Mouse (Mus musculus): ENCODE measurements around the gene Cacnb4. TPM values are rescaled to one million over a fixed set of nuclear protein-coding genes. Genes with fewer than 3 reads are reported as not detected.

Cacnb4 gene
- polyA plus RNA-seq, 1 experiment from 2014 or later = 14.1 TPM

- no peaks in the 10 kb centered on the region for H3K36me3 ChIP-seq (ENCODE audit: control insufficient read depth, insufficient read depth)
- H3K27me3 ChIP-seq (replicated peaks; ENCODE audit: control insufficient read depth, insufficient read depth, low read length) = no peaks in the 10 kb centered on the region
- WGBS = 92% methylated on average over 3 of the region's 3 CpGs
- H3K27ac ChIP-seq (ENCODE audit: low read length) = no peak overlapping the region
- no peaks in the 10 kb centered on the region for H3K9me3 ChIP-seq (ENCODE audit: control insufficient read depth, low read length)
- H3K4me2 ChIP-seq (ENCODE audit: low read length) = no peak overlapping the region
- no peak overlapping the region for H3K4me3 ChIP-seq (replicated peaks; ENCODE audit: low read length)
- H3K4me1 ChIP-seq (replicated peaks; ENCODE audit: control insufficient read depth, insufficient read depth, low read length) = no peaks in the 10 kb centered on the region
- no peak for ATAC-seq
- no peak overlapping the region for H3K9ac ChIP-seq (replicated peaks; ENCODE audit: low read depth, low read length)
These were observed 139.0 kb downstream of the Cacnb4 start for GRCm38 (mm10) chr2:52537645-52538044.

- ATAC-seq = no peak
- H3K9me3 ChIP-seq (ENCODE audit: control insufficient read depth, low read length) = no peaks in the 10 kb centered on the region
- WGBS = 94% methylated on average over 9 of the region's 9 CpGs
These were observed 139.5 kb downstream of the Cacnb4 start for GRCm38 (mm10) chr2:52537155-52537554.

GRCm38 (mm10) chr2:52536511-52536910 is 140.1 kb downstream of the Cacnb4 start:
- Histone ChIP-seq H3K9ac (replicated peaks; ENCODE audit: low read depth, low read length) (no peak overlapping the region), H3K36me3 (ENCODE audit: control insufficient read depth, insufficient read depth) (no peaks in the 10 kb centered on the region), H3K27ac (ENCODE audit: low read length) (no peak overlapping the region), H3K9me3 (ENCODE audit: control insufficient read depth, low read length) (no peaks in the 10 kb centered on the region), H3K4me2 (ENCODE audit: low read length) (no peak overlapping the region), H3K27me3 (replicated peaks; ENCODE audit: control insufficient read depth, insufficient read depth, low read length) (no peaks in the 10 kb centered on the region), H3K4me1 (replicated peaks; ENCODE audit: control insufficient read depth, insufficient read depth, low read length) (no peaks in the 10 kb centered on the region), H3K4me3 (replicated peaks; ENCODE audit: low read length) (no peak overlapping the region)
- ATAC-seq = no peak
- WGBS = 87% methylated on average over 4 of the region's 4 CpGs

More at GRCm38 (mm10) chr2:52537155-52537554, 139.5 kb downstream of the Cacnb4 start:
- Histone ChIP-seq H3K36me3 (ENCODE audit: control insufficient read depth, insufficient read depth) (no peaks in the 10 kb centered on the region), H3K27me3 (replicated peaks; ENCODE audit: control insufficient read depth, insufficient read depth, low read length) (no peaks in the 10 kb centered on the region), H3K9ac (replicated peaks; ENCODE audit: low read depth, low read length) (no peak overlapping the region), H3K4me1 (replicated peaks; ENCODE audit: control insufficient read depth, insufficient read depth, low read length) (no peaks in the 10 kb centered on the region), H3K4me3 (replicated peaks; ENCODE audit: low read length) (no peak overlapping the region), H3K27ac (ENCODE audit: low read length) (no peak overlapping the region), H3K4me2 (ENCODE audit: low read length) (no peak overlapping the region)

GRCm38 (mm10) chr2:52533696-52534095 is 142.9 kb downstream of the Cacnb4 start:
- no peak overlapping the region for H3K4me3 ChIP-seq (replicated peaks; ENCODE audit: low read length)

GRCm38 (mm10) chr2:52530521-52530920 is 146.1 kb downstream of the Cacnb4 start:
- no peak overlapping the region for H3K4me3 ChIP-seq (replicated peaks; ENCODE audit: low read length)
- H3K9ac ChIP-seq (replicated peaks; ENCODE audit: low read depth, low read length) = no peak overlapping the region
- no peaks in the 10 kb centered on the region for H3K27me3 ChIP-seq (replicated peaks; ENCODE audit: control insufficient read depth, insufficient read depth, low read length)
- H3K27ac ChIP-seq (ENCODE audit: low read length) = no peak overlapping the region
- WGBS = 91% methylated on average over 2 of the region's 2 CpGs
- H3K9me3 ChIP-seq (ENCODE audit: control insufficient read depth, low read length) = no peaks in the 10 kb centered on the region
- H3K36me3 ChIP-seq (ENCODE audit: control insufficient read depth, insufficient read depth) = 0 out of 2 replicates have a peak, but pooled peaks cover 3% of the 10 kb centered on the region
- no peaks in the 10 kb centered on the region; the same call in 1 of the 2 replicates for H3K4me1 ChIP-seq (replicated peaks; ENCODE audit: control insufficient read depth, insufficient read depth, low read length)
- H3K4me2 ChIP-seq (ENCODE audit: low read length) = no peak overlapping the region
- ATAC-seq = no peak

More at GRCm38 (mm10) chr2:52533696-52534095, 142.9 kb downstream of the Cacnb4 start:
- H3K4me2 ChIP-seq (ENCODE audit: low read length) = no peak overlapping the region
- no peak overlapping the region for H3K9ac ChIP-seq (replicated peaks; ENCODE audit: low read depth, low read length)
- 80% methylated on average over 5 of the region's 5 CpGs for WGBS
- no peaks in the 10 kb centered on the region for H3K9me3 ChIP-seq (ENCODE audit: control insufficient read depth, low read length)
- H3K27ac ChIP-seq (ENCODE audit: low read length) = no peak overlapping the region
- no peaks in the 10 kb centered on the region for H3K27me3 ChIP-seq (replicated peaks; ENCODE audit: control insufficient read depth, insufficient read depth, low read length)
- no peak for ATAC-seq
- H3K4me1 ChIP-seq (replicated peaks; ENCODE audit: control insufficient read depth, insufficient read depth, low read length) = no peaks in the 10 kb centered on the region
- 0 out of 2 replicates have a peak, but pooled peaks cover 3% of the 10 kb centered on the region for H3K36me3 ChIP-seq (ENCODE audit: control insufficient read depth, insufficient read depth)

- Histone ChIP-seq H3K9me3 (ENCODE audit: control insufficient read depth, low read length) (no peaks in the 10 kb centered on the region), H3K36me3 (ENCODE audit: control insufficient read depth, insufficient read depth) (0 out of 2 replicates have a peak, but pooled peaks cover 3% of the 10 kb centered on the region), H3K4me1 (replicated peaks; ENCODE audit: control insufficient read depth, insufficient read depth, low read length) (no peaks in the 10 kb centered on the region; the same call in 1 of the 2 replicates), H3K27me3 (replicated peaks; ENCODE audit: control insufficient read depth, insufficient read depth, low read length) (no peaks in the 10 kb centered on the region), H3K4me2 (ENCODE audit: low read length) (no peak overlapping the region), H3K9ac (replicated peaks; ENCODE audit: low read depth, low read length) (no peak overlapping the region), H3K27ac (ENCODE audit: low read length) (no peak overlapping the region), H3K4me3 (replicated peaks; ENCODE audit: low read length) (no peak overlapping the region)
- ATAC-seq = no peak
- WGBS = 83% methylated on average over 7 of the region's 7 CpGs
These were observed 147.4 kb downstream of the Cacnb4 start for GRCm38 (mm10) chr2:52529245-52529644.

- no peak for ATAC-seq
- Histone ChIP-seq H3K9me3 (ENCODE audit: control insufficient read depth, low read length) (no peaks in the 10 kb centered on the region), H3K4me1 (replicated peaks; ENCODE audit: control insufficient read depth, insufficient read depth, low read length) (no peaks in the 10 kb centered on the region; the same call in 1 of the 2 replicates), H3K36me3 (ENCODE audit: control insufficient read depth, insufficient read depth) (0 out of 2 replicates have a peak, but pooled peaks cover 3% of the 10 kb centered on the region), H3K4me2 (ENCODE audit: low read length) (no peak overlapping the region), H3K4me3 (replicated peaks; ENCODE audit: low read length) (no peak overlapping the region), H3K27ac (ENCODE audit: low read length) (no peak overlapping the region), H3K27me3 (replicated peaks; ENCODE audit: control insufficient read depth, insufficient read depth, low read length) (no peaks in the 10 kb centered on the region), H3K9ac (replicated peaks; ENCODE audit: low read depth, low read length) (no peak overlapping the region)
- 79% methylated on average over 11 of the region's 11 CpGs for WGBS
These were observed 150.6 kb downstream of the Cacnb4 start for GRCm38 (mm10) chr2:52525876-52526592.

GRCm38 (mm10) chr2:52523056-52523715 is 153.4 kb downstream of the Cacnb4 start:
- H3K9ac ChIP-seq (replicated peaks; ENCODE audit: low read depth, low read length) = no peak overlapping the region
- no peaks in the 10 kb centered on the region for H3K36me3 ChIP-seq (ENCODE audit: control insufficient read depth, insufficient read depth)
- H3K4me1 ChIP-seq (replicated peaks; ENCODE audit: control insufficient read depth, insufficient read depth, low read length) = no peaks in the 10 kb centered on the region; the same call in 1 of the 2 replicates
- H3K9me3 ChIP-seq (ENCODE audit: control insufficient read depth, low read length) = no peaks in the 10 kb centered on the region
- H3K27me3 ChIP-seq (replicated peaks; ENCODE audit: control insufficient read depth, insufficient read depth, low read length) = no peaks in the 10 kb centered on the region
- H3K4me3 ChIP-seq (replicated peaks; ENCODE audit: low read length) = no peak overlapping the region
- ATAC-seq = no peak
- no peak overlapping the region for H3K27ac ChIP-seq (ENCODE audit: low read length)
- 94% methylated on average over 7 of the region's 7 CpGs for WGBS
- H3K4me2 ChIP-seq (ENCODE audit: low read length) = no peak overlapping the region

- Histone ChIP-seq H3K27ac (ENCODE audit: low read length) (no peak overlapping the region), H3K4me3 (replicated peaks; ENCODE audit: low read length) (no peak overlapping the region), H3K36me3 (ENCODE audit: control insufficient read depth, insufficient read depth) (no peaks in the 10 kb centered on the region), H3K27me3 (replicated peaks; ENCODE audit: control insufficient read depth, insufficient read depth, low read length) (no peaks in the 10 kb centered on the region), H3K9me3 (ENCODE audit: control insufficient read depth, low read length) (no peaks in the 10 kb centered on the region), H3K4me2 (ENCODE audit: low read length) (no peak overlapping the region), H3K4me1 (replicated peaks; ENCODE audit: control insufficient read depth, insufficient read depth, low read length) (no peaks in the 10 kb centered on the region; the same call in 1 of the 2 replicates), H3K9ac (replicated peaks; ENCODE audit: low read depth, low read length) (no peak overlapping the region)
- WGBS = 73% methylated on average over 1 of the region's 1 CpGs
- ATAC-seq = no peak
These were observed 155.6 kb downstream of the Cacnb4 start for GRCm38 (mm10) chr2:52521012-52521411.
